Mouse (Mus musculus): ENCODE results near the gene Igsf10.

- TF ChIP-seq CTCF (IDR thresholded peaks at IDR 0.05) (no peak), POLR2A (IDR thresholded peaks at IDR 0.05; ENCODE audit: insufficient read depth, low read depth, low read length) (no peak)
Observed at GRCm38 (mm10) chr3:59290551-59290950, 53.6 kb downstream of the Igsf10 start.
